Mouse (Mus musculus): ENCODE results near the gene Ubtd2.

Gene Ubtd2

GRCm38 (mm10) chr11:32545605-32546004 is 90.4 kb downstream of the Ubtd2 start:
- no peak for DNase-seq (ENCODE audit: low spot score in 2 of 2)

DNA sequence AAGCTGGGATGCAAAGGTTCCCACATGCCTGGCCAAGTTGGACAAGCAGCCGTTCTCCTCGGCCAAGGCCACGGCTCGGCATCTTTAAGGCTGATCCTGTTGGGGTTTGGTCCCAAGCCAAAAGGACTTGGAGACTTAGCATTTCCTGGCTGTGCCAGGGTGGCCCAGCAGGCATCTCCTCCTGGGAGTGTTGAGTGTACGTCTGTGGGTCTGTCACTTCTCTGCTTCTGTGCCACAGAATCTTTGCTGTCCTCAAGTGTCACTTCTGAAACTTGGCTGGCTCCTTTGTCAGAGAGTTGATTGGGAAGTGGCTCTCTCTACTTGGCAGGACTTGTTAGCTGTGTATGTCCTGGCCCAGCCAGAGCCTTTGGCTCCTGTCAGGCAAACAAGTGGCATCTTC is 91.3 kb downstream of the Ubtd2 start:
- no peak for DNase-seq (ENCODE audit: low spot score in 2 of 2)

GRCm38 (mm10) chr11:32547391-32547947 is 92.3 kb downstream of the Ubtd2 start:
- DNase-seq (ENCODE audit: low spot score in 2 of 2), result no peak

- no peak for DNase-seq (ENCODE audit: low spot score in 2 of 2)
Measured at GRCm38 (mm10) chr11:32548240-32548639, 93.1 kb downstream of the Ubtd2 start.

DNA sequence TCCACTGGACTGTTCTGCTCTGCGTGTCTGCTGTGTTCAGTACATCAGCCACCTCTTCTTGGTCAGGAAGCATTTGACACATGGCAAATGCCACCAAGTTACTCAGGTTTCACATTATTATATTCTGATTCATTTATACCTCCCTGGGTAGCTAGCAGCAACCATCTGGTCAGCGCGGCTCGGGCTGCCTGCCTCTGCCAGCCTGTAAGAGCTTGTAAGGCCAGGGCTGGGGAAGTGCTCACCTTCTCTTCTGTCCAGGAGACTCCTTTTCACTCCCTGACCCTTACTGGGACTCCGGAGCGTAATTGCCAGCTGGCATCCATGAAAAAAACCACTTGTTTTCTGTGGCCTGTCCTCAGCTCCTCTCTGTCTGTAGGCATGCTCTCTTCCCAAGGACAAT is 94.1 kb downstream of the Ubtd2 start:
- DNase-seq (ENCODE audit: low spot score in 2 of 2), result no peak

DNA sequence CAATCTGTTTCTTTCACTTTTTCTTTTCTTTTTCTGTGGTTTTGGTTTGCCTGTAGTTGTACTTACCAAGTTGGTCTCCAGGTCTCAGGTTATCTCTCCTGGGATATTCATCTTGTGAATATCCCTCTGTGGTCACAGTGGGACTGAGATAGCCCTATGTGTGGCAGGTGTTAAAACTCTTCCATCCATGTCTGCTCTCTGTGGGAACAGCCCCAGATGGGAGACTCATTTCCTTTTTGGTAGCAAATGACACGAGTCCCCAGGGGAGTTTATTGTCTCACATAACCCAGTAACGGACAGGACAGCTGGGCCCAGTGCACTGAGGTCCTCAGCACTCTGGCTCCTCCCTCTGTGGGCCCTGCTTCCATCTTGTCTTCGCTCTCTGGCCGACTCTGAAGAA is 94.9 kb downstream of the Ubtd2 start:
- DNase-seq (ENCODE audit: low spot score in 2 of 2), result no peak

GRCm38 (mm10) chr11:32551056-32551455 is 95.9 kb downstream of the Ubtd2 start:
- DNase-seq (ENCODE audit: low spot score in 2 of 2), result no peak

DNA sequence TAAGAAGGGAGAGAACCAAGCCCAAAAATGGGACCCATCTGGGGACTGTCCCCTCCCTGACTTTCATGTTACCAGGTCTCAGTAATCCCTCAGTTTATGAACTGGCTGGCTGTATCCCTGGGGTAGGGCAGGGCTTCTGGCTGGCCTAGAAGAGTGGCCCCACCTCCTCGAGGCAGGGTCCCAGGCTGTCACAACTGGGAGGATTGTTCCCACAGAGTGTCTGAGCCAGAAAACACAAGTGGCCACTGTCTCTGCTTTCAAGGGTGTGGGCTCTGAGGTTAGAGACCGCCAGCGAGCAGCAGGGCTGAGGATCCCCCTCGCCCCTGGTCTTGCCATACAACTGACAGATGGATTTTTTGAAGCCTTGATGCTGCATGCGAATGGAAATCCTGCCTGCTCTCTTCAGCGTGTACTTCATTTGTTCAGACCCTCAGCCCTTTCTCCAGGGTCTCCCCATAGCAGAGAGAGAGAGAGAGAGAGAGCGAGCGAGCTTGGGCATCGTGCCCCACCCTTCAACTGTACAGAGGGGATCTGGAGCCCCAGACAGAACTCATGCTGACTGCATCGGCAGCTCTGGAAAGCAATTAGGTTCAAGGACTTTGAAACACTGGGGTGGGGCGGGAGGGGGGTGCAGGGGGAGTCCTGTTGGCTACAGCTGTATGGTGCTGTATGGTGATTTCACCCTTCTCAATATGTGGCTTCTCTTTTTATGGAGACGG is 96.6 kb downstream of the Ubtd2 start:
- no peak for DNase-seq (ENCODE audit: low spot score in 2 of 2)

GRCm38 (mm10) chr11:32552401-32553090 is 97.4 kb downstream of the Ubtd2 start:
- DNase-seq (ENCODE audit: low spot score in 2 of 2), result no peak

DNA sequence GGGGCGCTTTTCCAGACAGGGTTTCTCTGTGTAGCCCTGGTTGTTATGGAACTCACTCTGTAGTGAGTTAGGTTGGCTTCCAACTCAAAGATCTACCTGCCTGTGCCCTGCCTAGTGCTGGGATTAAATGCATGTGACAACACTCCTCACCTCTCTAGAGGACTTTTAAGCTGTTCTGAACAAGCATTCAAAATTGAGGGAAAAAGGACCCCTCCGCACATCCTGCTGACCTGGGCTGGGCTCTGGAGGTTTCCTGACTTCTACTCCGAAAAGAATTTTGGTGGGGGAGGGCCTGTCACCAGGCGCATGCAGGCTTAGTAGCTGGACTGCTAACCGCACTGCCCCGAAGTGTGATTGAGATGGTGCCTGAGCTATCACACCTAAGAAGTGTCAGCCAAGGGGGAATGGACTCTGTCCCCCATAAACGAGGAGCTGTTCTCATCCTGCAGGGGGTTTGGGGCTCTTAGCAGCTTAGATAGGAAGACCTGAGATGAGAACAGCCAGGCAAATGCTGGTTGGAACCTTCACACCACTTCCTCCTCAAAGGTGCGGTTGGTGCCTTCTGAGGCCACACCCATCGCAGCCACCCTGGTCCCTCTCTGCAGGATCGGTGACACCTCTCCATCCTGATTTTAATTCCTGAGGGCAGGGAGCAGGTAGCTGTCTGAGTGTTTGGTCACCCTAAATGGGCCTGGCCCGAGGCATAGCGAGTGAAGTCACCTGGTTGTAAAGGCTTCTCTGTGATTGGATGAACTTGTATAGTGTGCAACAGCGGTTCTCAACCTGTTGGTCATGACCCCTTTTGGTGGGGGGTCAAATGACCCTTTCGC is 98.4 kb downstream of the Ubtd2 start:
- DNase-seq (ENCODE audit: low spot score in 2 of 2), result no peak

GRCm38 (mm10) chr11:32554141-32555091 is 99.2 kb downstream of the Ubtd2 start:
- DNase-seq (ENCODE audit: low spot score in 2 of 2), result no peak

DNA sequence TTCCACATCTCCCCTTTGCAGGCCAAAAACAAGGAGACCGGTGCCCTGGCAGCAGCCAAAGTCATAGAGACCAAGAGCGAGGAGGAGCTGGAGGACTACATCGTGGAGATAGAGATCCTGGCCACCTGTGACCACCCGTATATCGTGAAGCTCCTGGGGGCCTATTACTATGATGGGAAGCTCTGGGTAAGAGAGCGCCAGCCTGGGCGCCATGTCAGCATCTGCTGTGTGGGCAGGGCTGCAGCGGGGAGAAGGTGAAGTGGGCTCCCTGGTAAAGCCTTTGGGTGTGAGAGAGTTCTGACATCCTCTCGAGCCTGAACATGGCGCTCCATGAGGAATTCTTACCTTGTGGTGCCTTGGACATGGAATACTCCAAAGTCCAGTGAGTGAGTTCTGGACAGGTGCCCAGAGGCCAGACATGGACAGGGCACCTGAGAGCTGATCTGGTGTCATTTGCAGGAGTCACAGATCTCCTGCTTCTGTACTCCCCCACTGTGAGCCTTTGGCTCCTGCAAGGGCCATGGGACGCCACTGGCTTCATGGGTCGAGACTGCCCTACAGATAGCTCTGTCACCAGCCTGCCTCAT is 100.0 kb downstream of the Ubtd2 start:
- no peak for DNase-seq (ENCODE audit: low spot score in 2 of 2)

GRCm38 (mm10) chr11:32556333-32556990 is 101.3 kb downstream of the Ubtd2 start:
- no peak for DNase-seq (ENCODE audit: low spot score in 2 of 2)

DNA sequence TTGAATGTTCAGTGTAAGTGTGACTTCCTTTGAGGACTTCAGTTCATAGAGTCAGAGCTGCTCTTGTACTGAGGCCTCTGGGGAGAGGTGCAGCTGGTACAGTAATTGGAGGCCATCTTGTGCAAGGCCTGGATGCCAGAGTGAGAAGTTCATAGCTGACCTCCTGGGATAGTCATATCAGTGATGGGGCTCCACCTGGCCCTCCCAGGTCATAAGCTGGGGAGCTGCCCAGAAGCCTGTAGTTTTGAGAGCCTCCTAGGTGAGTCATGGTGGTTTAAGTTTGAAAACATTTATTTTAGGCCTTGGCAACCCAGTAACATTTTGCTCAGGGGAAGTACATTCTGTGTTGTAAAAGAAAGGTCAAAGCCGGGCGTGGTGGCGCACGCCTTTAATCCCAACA is 102.9 kb downstream of the Ubtd2 start:
- no peak for DNase-seq (ENCODE audit: low spot score in 2 of 2)

DNA sequence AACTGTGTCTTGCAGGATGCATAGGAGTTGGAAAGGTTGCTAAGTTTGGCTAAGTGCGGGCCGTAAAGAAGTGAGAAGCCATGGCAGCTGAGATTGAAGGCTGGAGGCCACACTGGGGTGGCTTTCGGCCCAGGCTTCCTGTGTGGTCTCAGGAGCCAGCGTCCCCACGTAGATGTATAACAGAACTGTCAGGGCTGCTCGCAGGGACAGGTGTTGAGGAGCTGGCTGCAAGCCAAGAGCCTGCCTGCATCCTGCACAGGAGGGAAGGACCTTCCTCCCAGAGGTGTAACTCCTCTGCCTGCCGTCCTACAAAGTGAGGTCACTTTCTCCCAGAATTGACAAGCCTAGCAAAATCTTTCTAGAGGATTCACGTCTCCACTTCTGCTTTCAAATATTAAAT is 103.5 kb downstream of the Ubtd2 start:
- DNase-seq (ENCODE audit: low spot score in 2 of 2), result no peak

- no peak for DNase-seq (ENCODE audit: low spot score in 2 of 2)
Measured at GRCm38 (mm10) chr11:32560015-32560770, 105.0 kb downstream of the Ubtd2 start.

DNA sequence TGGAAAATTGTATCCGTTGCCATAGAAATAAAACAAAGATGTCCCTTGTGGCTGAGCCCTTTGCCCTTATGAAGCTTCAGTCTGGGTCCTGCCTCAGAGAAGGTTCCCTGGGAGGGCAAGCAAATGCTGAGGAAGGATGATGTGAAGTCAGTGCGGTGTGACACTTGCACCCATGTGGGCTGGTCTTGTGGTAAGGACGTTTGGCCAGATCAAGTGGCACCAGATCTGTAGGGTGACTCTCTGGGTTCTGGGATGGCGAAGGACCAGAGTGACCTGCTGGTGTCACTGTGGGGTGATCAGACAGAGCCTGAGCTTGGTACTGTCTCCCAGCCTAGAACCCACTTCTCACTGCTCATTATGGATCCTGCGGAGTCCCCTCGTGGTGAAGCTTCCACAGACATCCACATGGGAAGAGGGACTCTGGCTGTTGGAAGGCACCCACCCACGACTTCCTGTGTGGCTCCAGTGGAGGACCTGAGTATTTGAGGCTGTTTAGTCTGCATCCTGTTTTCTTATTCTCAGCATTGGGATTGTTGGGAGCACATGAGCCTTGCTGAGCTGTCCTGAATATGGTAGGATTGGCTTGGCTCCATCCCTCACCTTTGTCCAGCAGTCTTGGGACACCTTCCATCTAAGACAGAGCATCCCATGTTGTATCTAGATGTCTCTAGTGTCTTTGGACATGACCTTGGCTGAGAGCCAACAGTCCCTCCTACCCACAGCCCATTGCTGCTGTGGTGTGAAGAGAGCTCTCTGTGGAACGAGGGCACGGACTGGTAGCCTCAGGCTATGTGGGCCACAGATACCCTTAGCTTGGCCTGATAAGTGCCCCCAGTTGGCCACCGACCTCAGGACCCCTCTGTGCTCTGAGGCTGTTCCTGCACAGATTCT is 106.5 kb downstream of the Ubtd2 start:
- no peak for DNase-seq (ENCODE audit: low spot score in 2 of 2)

- no peak for DNase-seq (ENCODE audit: low spot score in 2 of 2)
Measured at GRCm38 (mm10) chr11:32562706-32563105, 107.5 kb downstream of the Ubtd2 start.
